11 mouse cellular contexts compared by ENCODE assay signal in the genomic region with DNA sequence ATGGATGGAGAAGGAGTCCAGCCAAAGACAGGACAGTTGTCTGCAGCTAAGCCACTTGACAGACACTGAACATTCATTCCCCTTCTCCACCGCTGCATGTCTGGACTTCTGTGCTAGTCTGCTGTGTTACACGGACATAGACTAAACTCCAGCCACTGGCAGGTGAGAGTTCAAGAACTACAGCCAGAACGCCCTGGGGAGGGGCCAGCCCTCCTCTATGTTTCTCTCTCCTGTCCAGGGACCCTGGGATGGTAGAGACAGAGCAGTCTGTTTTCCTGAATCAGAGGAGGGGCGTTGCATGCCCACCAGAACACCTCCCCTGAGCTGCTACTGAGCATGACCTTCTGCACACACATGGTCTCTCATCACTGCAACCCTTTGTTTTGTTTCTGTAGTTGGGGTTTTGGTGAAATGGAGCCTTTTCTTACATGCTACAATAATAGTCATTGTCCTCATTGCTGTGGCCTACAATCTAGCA. TPM values are rescaled to one million over a fixed set of nuclear protein-coding genes. Genes with fewer than 3 reads are reported as not detected.
A peak's percentile ranks its signal among the peaks of the same experiment; 100 is the strongest.
DNase-seq lines count a peak whose midpoint lies in the region; ATAC-seq and TF ChIP-seq lines count a peak whose summit lies in the region.
"Had no signal": no experiment of that assay in that cellular context is flagged by ENCODE, and none has a peak within 500 bp of the region (broad histone marks: within the 10 kb centered on the region; RNA-seq: fewer than 3 reads in every experiment).

No protein-coding gene starts in this region.

- TF ChIP-seq CTCF in lung, embryonic 14.5 days (IDR thresholded peaks at IDR 0.05; ENCODE audit: low read depth): no peak
- TF ChIP-seq CTCF in intestine, postnatal 0 days (IDR thresholded peaks at IDR 0.05; ENCODE audit: low read depth): no peak
- TF ChIP-seq CTCF in small intestine, adult 2 months (IDR thresholded peaks at IDR 0.05; ENCODE audit: extremely low read depth, insufficient read length, insufficient replicate concordance, low read depth, low read length): no peak

- H3K27me3 ChIP-seq in heart, embryonic 10.5 days (ENCODE audit: insufficient read depth, poor library complexity, severe bottlenecking): no peaks in the 10 kb centered on the region
- H3K27me3 ChIP-seq in lung, embryonic 14.5 days (ENCODE audit: insufficient read depth, low read length): no peaks in the 10 kb centered on the region
- no peaks in the 10 kb centered on the region for H3K27me3 ChIP-seq in intestine, postnatal 0 days (replicated peaks; ENCODE audit: control insufficient read depth, insufficient read depth, low read length)
- no peaks in the 10 kb centered on the region for H3K27me3 ChIP-seq in small intestine, adult 2 months (ENCODE audit: control insufficient read depth, insufficient read depth, low read length)
- H3K27me3 ChIP-seq: hindbrain, embryonic 15.5 days had no signal

- peaks cover 23% of the 10 kb centered on the region for H3K4me1 ChIP-seq in heart, embryonic 10.5 days
- H3K4me1 ChIP-seq in lung, embryonic 14.5 days (ENCODE audit: insufficient read depth): peaks cover 6% of the 10 kb centered on the region; the same call in 1 of the 2 replicates
- H3K4me1 ChIP-seq in intestine, postnatal 0 days (replicated peaks; ENCODE audit: control insufficient read depth, insufficient read depth, low read length): 0 out of 2 replicates have a peak, but pooled peaks cover 4% of the 10 kb centered on the region
- H3K4me1 ChIP-seq in small intestine, adult 2 months (ENCODE audit: control insufficient read depth, insufficient read depth, insufficient read length, low read length): peaks cover 23% of the 10 kb centered on the region

- 26% methylated on average over 4 of the region's 4 CpGs for whole genome bisulfite sequencing in heart, embryonic 10.5 days
- 21% methylated on average over 4 of the region's 4 CpGs for WGBS in lung, embryonic 14.5 days
- 32% methylated on average over 4 of the region's 4 CpGs for WGBS in intestine, postnatal 0 days
- WGBS in small intestine, adult 2 months: 24% methylated on average over 4 of the region's 4 CpGs

- TF ChIP-seq POLR2A in small intestine, adult 2 months (IDR thresholded peaks at IDR 0.05; ENCODE audit: low read depth, low read length): no peak

- no peak overlapping the region; the same call in 1 of the 2 replicates for H3K9ac ChIP-seq in lung, embryonic 14.5 days
- no peak overlapping the region for H3K9ac ChIP-seq in intestine, postnatal 0 days (ENCODE audit: low read depth, low read length)
- H3K9ac ChIP-seq: hindbrain, embryonic 15.5 days had no signal

- intact Hi-C loops in heart, postnatal 25 days (cut with DNase I): no loop called here
- intact Hi-C loops in gastrocnemius, postnatal 14 days (cut with DNase I; ENCODE audit: low total_unique reads): no loop called here

- ATAC-seq in lung, embryonic 14.5 days (ENCODE audit: insufficient read depth): no peak
- no peak for ATAC-seq in intestine, postnatal 0 days

- peak overlapping the region; percentile 39; the same call in 1 of the 2 replicates for H3K4me2 ChIP-seq in lung, embryonic 14.5 days
- H3K4me2 ChIP-seq in intestine, postnatal 0 days (replicated peaks; ENCODE audit: low read depth): peak overlapping the region; percentile 30; the same call in 1 of the 2 replicates
- H3K4me2 ChIP-seq: hindbrain, embryonic 15.5 days had no signal

- H3K27ac ChIP-seq in heart, embryonic 10.5 days: peak overlapping the region; percentile 47; the same call in 1 of the 2 replicates
- peak overlapping the region; percentile 38; the same call in 1 of the 2 replicates for H3K27ac ChIP-seq in lung, embryonic 14.5 days (ENCODE audit: low read depth)
- no peak overlapping the region; the same call in 1 of the 2 replicates for H3K27ac ChIP-seq in intestine, postnatal 0 days (ENCODE audit: low read depth, low read length)
- peak overlapping the region; percentile 48 for H3K27ac ChIP-seq in small intestine, adult 2 months (ENCODE audit: insufficient read depth, low read depth, low read length)
- H3K27ac ChIP-seq: hindbrain, embryonic 15.5 days had no signal

- no peaks in the 10 kb centered on the region for H3K36me3 ChIP-seq in heart, embryonic 10.5 days
- H3K36me3 ChIP-seq in lung, embryonic 14.5 days (ENCODE audit: insufficient read depth): no peaks in the 10 kb centered on the region
- no peaks in the 10 kb centered on the region; the same call in 1 of the 2 replicates for H3K36me3 ChIP-seq in intestine, postnatal 0 days (ENCODE audit: control insufficient read depth, insufficient read depth)
- H3K36me3 ChIP-seq in small intestine, adult 2 months (ENCODE audit: control insufficient read depth, insufficient read depth, low read length): no peaks in the 10 kb centered on the region
- H3K36me3 ChIP-seq: hindbrain, embryonic 15.5 days had no signal

- no peak for DNase-seq in heart, embryonic 10.5 days (ENCODE audit: low spot score)
- DNase-seq in heart, postnatal 25 days (ENCODE audit: low spot score): no peak
- DNase-seq in lung, embryonic 14.5 days: no peak
- no peak for DNase-seq in lung, postnatal 10 days
- no peak for DNase-seq in embryo, embryonic 11 days
- DNase-seq in gastrocnemius, postnatal 14 days: no peak
- DNase-seq: right cerebral cortex, adult 18-20 months had no signal

- peak overlapping the region; percentile 15; the same call in 1 of the 2 replicates for H3K4me3 ChIP-seq in heart, embryonic 10.5 days
- H3K4me3 ChIP-seq in lung, embryonic 14.5 days (ENCODE audit: low read depth, low read length): no peak overlapping the region
- H3K4me3 ChIP-seq in intestine, postnatal 0 days (ENCODE audit: low read depth, low read length): no peak overlapping the region
- no peak overlapping the region for H3K4me3 ChIP-seq in small intestine, adult 2 months (ENCODE audit: low read depth, low read length)
- H3K4me3 ChIP-seq: erythroblast, embryonic 14.5 days; hindbrain, embryonic 15.5 days had no signal

- H3K9me3 ChIP-seq in heart, embryonic 10.5 days: no peaks in the 10 kb centered on the region
- H3K9me3 ChIP-seq in lung, embryonic 14.5 days (ENCODE audit: low read depth, low read length): no peaks in the 10 kb centered on the region
- H3K9me3 ChIP-seq in intestine, postnatal 0 days (ENCODE audit: control insufficient read depth): no peaks in the 10 kb centered on the region
- H3K9me3 ChIP-seq: hindbrain, embryonic 15.5 days had no signal

RNA-seq across cellular contexts. Expression of gene Ano10, which starts 8.4 kb away (rescaled TPM):
- 31.4 and 36.7 TPM in 2 replicates for polyA plus RNA-seq in heart, embryonic 10.5 days (2016; fragmentation: Nextera tagmentation; extraction: Ambion mirVana)
- 100 to 1,000 TPM; 115 to 118 TPM for total RNA-seq in heart, postnatal 25 days (2021)
- polyA plus RNA-seq in lung, embryonic 14.5 days (2014; fragmentation: Nextera tagmentation; extraction: Ambion mirVana): 31.5 and 38.4 TPM in 2 replicates
- polyA plus RNA-seq in intestine, postnatal 0 days (2015; fragmentation: Nextera tagmentation; extraction: Ambion mirVana): 47.7 and 51.9 TPM in 2 replicates
- 24.8 and 80.3 TPM in 2 replicates for polyA plus RNA-seq in small intestine, adult 2 months (2012; rRNA removed)
- 10 to 100 TPM; 36.6 to 39.4 TPM for total RNA-seq in gastrocnemius, postnatal 14 days (2021)
